14 mouse cellular contexts compared by ENCODE assay signal in genomic region chr6:71678891-71679290, GRCm38 (mm10). TPM values are rescaled to one million over a fixed set of nuclear protein-coding genes. Genes with fewer than 3 reads are reported as not detected.
DNase-seq lines count a peak whose midpoint lies in the region; ATAC-seq and TF ChIP-seq lines count a peak whose summit lies in the region.
"Had no signal": no experiment of that assay in that cellular context is flagged by ENCODE, and none has a peak within 500 bp of the region (broad histone marks: within the 10 kb centered on the region; RNA-seq: fewer than 3 reads in every experiment).

No protein-coding gene starts in this region.

- H3K9ac ChIP-seq in intestine, postnatal 0 days (ENCODE audit: low read depth, low read length) = no peak overlapping the region
- H3K9ac ChIP-seq in intestine, embryonic 15.5 days = no peak overlapping the region
- H3K9ac ChIP-seq: embryonic facial prominence, embryonic 12.5 days; neural tube, embryonic 13.5 days had no signal

- no peak for TF ChIP-seq POLR2A in small intestine, adult 2 months (IDR thresholded peaks at IDR 0.05; ENCODE audit: low read depth, low read length)

- TF ChIP-seq CTCF in intestine, postnatal 0 days (IDR thresholded peaks at IDR 0.05; ENCODE audit: low read depth) = peak; percentile 71
- TF ChIP-seq CTCF in small intestine, adult 2 months (IDR thresholded peaks at IDR 0.05; ENCODE audit: extremely low read depth, insufficient read length, insufficient replicate concordance, low read depth, low read length) = peak; percentile 22; the same call in 1 of the 2 replicates

- H3K9me3 ChIP-seq in intestine, postnatal 0 days (ENCODE audit: control insufficient read depth) = no peaks in the 10 kb centered on the region
- H3K9me3 ChIP-seq in intestine, embryonic 15.5 days = no peaks in the 10 kb centered on the region
- H3K9me3 ChIP-seq: embryonic facial prominence, embryonic 12.5 days; hindbrain, embryonic 10.5 days; neural tube, embryonic 13.5 days had no signal

- peak; percentile 39 for DNase-seq in retina, embryonic 14.5 days (ENCODE audit: low spot score)
- DNase-seq in retina, postnatal 1 day = no peak
- peak; percentile 71 for DNase-seq in ZHBTc4 (ENCODE audit: low read depth, low spot score)
- DNase-seq in neural tube, embryonic 10.5 days (ENCODE audit: extremely low spot score, low spot score) = no peak
- DNase-seq: heart, adult 11 months; left cerebral cortex, postnatal 4 days; right cerebral cortex, postnatal 14 days had no signal

- H3K36me3 ChIP-seq in intestine, postnatal 0 days (ENCODE audit: control insufficient read depth, insufficient read depth) = no peaks in the 10 kb centered on the region
- H3K36me3 ChIP-seq in intestine, embryonic 15.5 days = no peaks in the 10 kb centered on the region
- no peaks in the 10 kb centered on the region for H3K36me3 ChIP-seq in small intestine, adult 2 months (ENCODE audit: control insufficient read depth, insufficient read depth, low read length)
- H3K36me3 ChIP-seq: embryonic facial prominence, embryonic 12.5 days; hindbrain, embryonic 10.5 days; neural tube, embryonic 13.5 days had no signal

- no peak overlapping the region for H3K27ac ChIP-seq in intestine, postnatal 0 days (ENCODE audit: low read depth, low read length)
- no peak overlapping the region for H3K27ac ChIP-seq in intestine, embryonic 15.5 days
- H3K27ac ChIP-seq in small intestine, adult 2 months (ENCODE audit: insufficient read depth, low read depth, low read length) = no peak overlapping the region
- H3K27ac ChIP-seq: embryonic facial prominence, embryonic 12.5 days; hindbrain, embryonic 10.5 days; neural tube, embryonic 13.5 days had no signal

- no peaks in the 10 kb centered on the region for H3K4me1 ChIP-seq in intestine, postnatal 0 days (replicated peaks; ENCODE audit: control insufficient read depth, insufficient read depth, low read length)
- no peaks in the 10 kb centered on the region for H3K4me1 ChIP-seq in intestine, embryonic 15.5 days (replicated peaks)
- H3K4me1 ChIP-seq in small intestine, adult 2 months (ENCODE audit: control insufficient read depth, insufficient read depth, insufficient read length, low read length) = no peaks in the 10 kb centered on the region
- H3K4me1 ChIP-seq: embryonic facial prominence, embryonic 12.5 days; hindbrain, embryonic 10.5 days; neural tube, embryonic 13.5 days had no signal

- H3K27me3 ChIP-seq in intestine, postnatal 0 days (replicated peaks; ENCODE audit: control insufficient read depth, insufficient read depth, low read length) = no peaks in the 10 kb centered on the region
- no peaks in the 10 kb centered on the region for H3K27me3 ChIP-seq in intestine, embryonic 15.5 days (replicated peaks)
- H3K27me3 ChIP-seq in small intestine, adult 2 months (ENCODE audit: control insufficient read depth, insufficient read depth, low read length) = no peaks in the 10 kb centered on the region
- H3K27me3 ChIP-seq: neural tube, embryonic 13.5 days had no signal

- ATAC-seq in intestine, postnatal 0 days = no peak
- no peak for ATAC-seq in intestine, embryonic 15.5 days
- ATAC-seq: forebrain, embryonic 16.5 days had no signal

- WGBS in intestine, postnatal 0 days = 67% methylated on average over 7 of the region's 7 CpGs
- 60% methylated on average over 7 of the region's 7 CpGs for WGBS in intestine, embryonic 15.5 days
- WGBS in small intestine, adult 2 months = 66% methylated on average over 7 of the region's 7 CpGs

- H3K4me3 ChIP-seq in intestine, postnatal 0 days (ENCODE audit: low read depth, low read length) = no peak overlapping the region
- no peak overlapping the region for H3K4me3 ChIP-seq in intestine, embryonic 15.5 days (replicated peaks)
- H3K4me3 ChIP-seq in small intestine, adult 2 months (ENCODE audit: low read depth, low read length) = no peak overlapping the region
- H3K4me3 ChIP-seq: embryonic facial prominence, embryonic 12.5 days; hindbrain, embryonic 10.5 days; neural tube, embryonic 13.5 days had no signal

- no peak overlapping the region for H3K4me2 ChIP-seq in intestine, postnatal 0 days (replicated peaks; ENCODE audit: low read depth)
- H3K4me2 ChIP-seq in intestine, embryonic 15.5 days (replicated peaks) = no peak overlapping the region
- H3K4me2 ChIP-seq: embryonic facial prominence, embryonic 12.5 days; neural tube, embryonic 13.5 days had no signal

RNA-seq across cellular contexts. Expression of gene Reep1, which starts 28.5 kb away (rescaled TPM):
- polyA plus RNA-seq in intestine, postnatal 0 days (2015; fragmentation: Nextera tagmentation; extraction: Ambion mirVana) = 6.5 and 6.7 TPM in 2 replicates
- 16.1 and 16.6 TPM in 2 replicates for polyA plus RNA-seq in intestine, embryonic 15.5 days (2015; fragmentation: Nextera tagmentation; extraction: Ambion mirVana)
- polyA plus RNA-seq in small intestine, adult 2 months (2012; rRNA removed) = 0.27 and 0.72 TPM in 2 replicates

RNA-seq across cellular contexts. Expression of gene Kdm3a, which starts 46.1 kb away (rescaled TPM):
- 14.8 and 17.1 TPM in 2 replicates for polyA plus RNA-seq in intestine, postnatal 0 days (2015; fragmentation: Nextera tagmentation; extraction: Ambion mirVana)
- polyA plus RNA-seq in intestine, embryonic 15.5 days (2015; fragmentation: Nextera tagmentation; extraction: Ambion mirVana) = 41.9 and 45.2 TPM in 2 replicates
- 1.7 and 5.8 TPM in 2 replicates for polyA plus RNA-seq in small intestine, adult 2 months (2012; rRNA removed)

Comparison
In these comparisons a context has a peak if more than half of its experiments do, and no peak if none do; other contexts are left out.
1. DNase-seq: peak in retina, embryonic 14.5 days (single experiment) and ZHBTc4 (single experiment); none in retina, postnatal 1 day (single experiment) and neural tube, embryonic 10.5 days (single experiment).